Mouse (Mus musculus): ENCODE results near the gene Dusp5.
"Not testable (repeated sequence)": the region's sequence is repeated elsewhere in the genome, so short reads cannot be mapped to it uniquely, and the experiment has no call there.

Gene Dusp5

DNA sequence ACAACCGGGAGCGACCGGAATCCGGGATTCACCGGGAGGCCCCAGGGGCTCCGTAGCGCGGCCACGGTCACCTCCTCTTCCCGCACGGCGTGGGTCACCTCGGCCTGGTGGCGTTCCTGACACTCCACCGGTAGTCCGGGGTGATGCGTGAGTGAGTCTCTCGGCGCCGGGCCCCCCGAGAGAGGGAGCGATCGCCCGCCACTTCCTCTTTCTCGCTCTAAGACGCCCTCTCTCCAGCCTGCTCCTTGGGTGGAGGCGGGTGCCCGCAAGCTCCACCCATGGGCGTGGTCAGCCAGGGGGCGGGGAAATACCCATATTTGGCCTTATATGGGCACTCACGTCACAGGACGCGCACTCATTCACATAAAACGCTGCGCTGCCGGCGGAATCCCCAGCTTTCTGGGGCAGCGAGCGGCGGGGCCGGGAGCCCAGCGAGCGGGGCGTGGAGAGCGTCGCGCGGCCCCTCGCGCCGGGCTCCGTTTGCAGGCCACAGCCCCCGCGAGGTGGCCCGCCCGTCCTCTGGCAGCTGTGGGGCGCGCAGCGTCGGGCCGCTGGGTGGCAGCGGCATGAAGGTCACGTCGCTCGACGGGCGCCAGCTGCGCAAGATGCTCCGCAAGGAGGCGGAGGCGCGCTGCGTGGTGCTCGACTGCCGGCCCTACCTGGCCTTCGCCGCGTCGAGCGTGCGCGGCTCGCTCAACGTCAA, at the start of gene Dusp5:
Dusp5 (plus strand) TSS at position 358 of the 703 bp plus-strand sequence.
- peak; percentile 99 for DNase-seq (ENCODE audit: low spot score)

DNA sequence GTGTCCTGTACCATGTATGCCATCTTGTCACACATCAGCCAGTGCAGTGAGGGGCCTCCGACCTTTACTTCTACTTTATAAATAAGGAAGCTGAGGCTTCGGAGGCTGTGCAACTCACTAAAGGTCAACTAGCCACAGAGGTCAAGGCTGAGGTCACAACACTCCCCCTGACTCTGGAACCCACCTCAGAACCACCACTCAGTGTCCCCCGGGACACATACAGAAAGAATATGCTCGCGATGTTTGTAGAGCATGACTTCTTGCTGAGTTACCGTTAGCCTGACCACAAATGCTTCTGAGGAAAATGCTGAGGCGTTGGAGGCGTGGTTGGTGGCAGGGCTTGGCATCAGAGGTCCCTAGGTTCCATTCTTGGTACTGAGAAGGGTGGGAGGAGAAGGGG, 49.3 kb upstream of the Dusp5 start:
- no peak for DNase-seq (ENCODE audit: low spot score)

DNA sequence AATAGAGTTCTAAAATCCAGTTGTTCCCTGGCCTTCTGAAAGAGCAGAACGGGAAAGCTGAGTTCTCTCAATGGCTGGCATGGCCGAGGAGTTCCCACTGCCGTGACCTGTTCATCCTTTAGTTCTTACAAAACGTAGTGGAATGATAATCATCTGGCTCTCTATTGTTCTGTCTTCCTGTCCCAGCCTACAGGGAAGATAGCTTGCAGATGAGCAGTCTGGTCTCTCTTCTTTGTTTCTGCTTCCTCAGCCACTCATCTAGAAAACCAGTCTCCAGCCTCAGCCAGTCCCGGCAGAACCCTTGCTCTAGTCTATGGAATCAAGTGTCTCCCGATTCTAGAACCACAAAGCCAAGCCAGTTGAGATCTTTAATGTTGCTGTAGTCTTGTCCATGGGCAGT, 46.8 kb upstream of the Dusp5 start:
- DNase-seq (ENCODE audit: low spot score) = no peak

DNA sequence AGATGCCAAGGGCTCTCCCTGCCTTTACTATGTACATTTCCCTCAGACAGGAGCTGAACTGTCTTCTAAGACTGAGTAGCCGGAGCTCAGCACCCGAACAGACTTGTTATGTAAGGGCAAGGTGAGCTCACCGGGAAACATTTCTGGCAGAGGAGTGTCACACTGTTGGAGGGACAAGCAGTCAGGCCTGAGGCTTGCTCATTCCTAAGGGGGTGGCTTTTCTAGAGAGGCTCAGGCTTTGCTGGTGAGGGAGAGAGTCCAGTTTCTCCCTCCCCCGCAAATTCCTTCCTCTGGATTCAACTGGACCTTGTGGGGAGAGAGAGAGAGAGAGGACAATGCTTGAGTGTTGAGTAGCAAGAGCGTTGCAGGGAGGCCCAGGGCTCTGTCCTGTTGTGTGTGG, 46.4 kb upstream of the Dusp5 start:
- no peak for DNase-seq (ENCODE audit: low spot score)

GRCm38 (mm10) chr19:53483984-53484383, 44.9 kb upstream of the Dusp5 start:
- DNase-seq (ENCODE audit: low spot score) = no peak

GRCm38 (mm10) chr19:53484918-53485317, 44.0 kb upstream of the Dusp5 start:
- DNase-seq (ENCODE audit: low spot score) = no peak

GRCm38 (mm10) chr19:53489187-53489586, 39.7 kb upstream of the Dusp5 start:
- no peak for DNase-seq (ENCODE audit: low spot score)

DNA sequence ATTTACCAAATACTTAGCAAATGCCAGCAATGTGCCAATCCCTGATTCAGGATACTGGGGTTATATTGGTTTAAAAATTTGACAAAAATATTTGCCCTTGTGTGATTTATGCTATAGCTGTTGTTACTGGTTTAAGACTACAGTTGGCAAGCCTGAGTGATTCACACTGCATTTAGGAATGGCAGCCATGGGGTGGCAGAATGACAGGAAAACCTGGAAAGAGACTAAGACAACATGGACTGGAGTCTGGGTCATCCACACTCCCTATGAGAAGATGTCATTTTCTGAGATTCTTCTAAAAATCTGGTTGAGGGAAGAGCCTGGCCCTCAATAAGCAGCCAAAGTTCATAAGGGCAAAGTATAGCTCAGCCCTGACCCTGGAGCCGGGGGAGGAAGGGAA, 39.0 kb upstream of the Dusp5 start:
- DNase-seq (ENCODE audit: low spot score) = no peak

DNA sequence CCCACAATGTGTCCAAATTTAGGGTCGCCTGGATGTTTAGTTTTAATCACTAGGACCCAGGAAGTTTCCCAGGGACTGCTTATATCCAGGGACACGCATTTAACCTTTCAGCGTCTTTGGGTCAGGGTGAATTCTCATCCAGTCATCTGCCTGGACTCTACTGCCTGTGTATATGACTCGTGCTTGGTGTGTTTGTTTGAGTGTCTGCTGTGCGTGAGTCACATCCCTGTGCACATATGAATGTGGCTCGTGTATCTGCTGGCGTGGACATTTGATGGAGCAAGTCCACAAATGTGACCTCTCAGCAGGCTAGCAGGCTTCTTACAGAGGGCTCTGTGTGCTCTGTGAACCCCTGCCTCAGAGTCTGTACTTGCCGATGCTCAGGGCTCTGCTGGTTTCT, 38.0 kb upstream of the Dusp5 start:
- DNase-seq (ENCODE audit: low spot score) = no peak

GRCm38 (mm10) chr19:53492528-53492927, 36.4 kb upstream of the Dusp5 start:
- no peak for DNase-seq (ENCODE audit: low spot score)

DNA sequence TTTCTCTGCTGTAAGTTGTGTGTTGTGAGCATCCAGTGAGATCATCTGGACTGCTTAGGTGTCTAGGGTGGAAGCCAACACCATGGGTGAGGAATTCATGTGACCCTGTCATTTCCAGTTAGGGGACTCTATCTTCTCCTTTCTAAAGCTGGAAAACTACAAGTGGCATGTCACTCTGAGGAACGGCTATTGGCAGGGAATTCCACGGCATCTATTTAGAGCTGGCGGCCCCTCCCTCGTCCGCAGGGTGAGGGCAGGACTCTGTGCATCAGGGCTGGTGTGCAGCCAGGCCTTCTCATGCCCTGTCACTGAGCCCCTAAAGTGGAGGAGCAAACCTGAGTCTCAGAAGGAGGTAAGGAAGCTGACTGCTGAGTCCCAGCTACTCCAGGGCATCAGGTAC, 35.0 kb upstream of the Dusp5 start:
- no peak for DNase-seq (ENCODE audit: low spot score)

GRCm38 (mm10) chr19:53497910-53498309, 31.0 kb upstream of the Dusp5 start:
- DNase-seq (ENCODE audit: low spot score) = no peak

GRCm38 (mm10) chr19:53499049-53499448, 29.9 kb upstream of the Dusp5 start:
- DNase-seq (ENCODE audit: low spot score) = no peak

GRCm38 (mm10) chr19:53499451-53499940, 29.4 kb upstream of the Dusp5 start:
- no peak for DNase-seq (ENCODE audit: low spot score)

GRCm38 (mm10) chr19:53500298-53501006, 28.5 kb upstream of the Dusp5 start:
- no peak for DNase-seq (ENCODE audit: low spot score)

- DNase-seq (ENCODE audit: low spot score) = not testable (repeated sequence)
Observed at GRCm38 (mm10) chr19:53501239-53501638, 27.7 kb upstream of the Dusp5 start.

DNA sequence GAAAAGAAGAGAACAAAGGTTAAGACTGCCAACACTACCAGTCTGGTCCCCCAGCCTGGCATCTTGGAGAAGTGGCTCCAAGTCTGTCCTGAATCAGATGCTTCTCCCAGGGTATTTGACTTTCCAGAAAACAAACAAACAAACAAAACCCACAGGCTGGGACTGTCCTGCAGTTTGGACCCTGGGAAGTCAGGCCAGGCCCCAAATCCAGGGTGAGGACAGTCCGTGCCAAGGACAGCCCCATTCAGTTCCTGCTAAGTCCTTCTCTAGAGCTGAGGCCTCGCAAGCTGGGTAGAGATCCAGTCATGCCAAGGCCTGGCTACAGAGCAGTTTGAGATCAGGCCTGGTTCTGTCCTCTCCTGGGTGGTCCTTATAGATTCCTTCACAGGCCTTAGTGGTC, 27.1 kb upstream of the Dusp5 start:
- no peak for DNase-seq (ENCODE audit: low spot score)

DNA sequence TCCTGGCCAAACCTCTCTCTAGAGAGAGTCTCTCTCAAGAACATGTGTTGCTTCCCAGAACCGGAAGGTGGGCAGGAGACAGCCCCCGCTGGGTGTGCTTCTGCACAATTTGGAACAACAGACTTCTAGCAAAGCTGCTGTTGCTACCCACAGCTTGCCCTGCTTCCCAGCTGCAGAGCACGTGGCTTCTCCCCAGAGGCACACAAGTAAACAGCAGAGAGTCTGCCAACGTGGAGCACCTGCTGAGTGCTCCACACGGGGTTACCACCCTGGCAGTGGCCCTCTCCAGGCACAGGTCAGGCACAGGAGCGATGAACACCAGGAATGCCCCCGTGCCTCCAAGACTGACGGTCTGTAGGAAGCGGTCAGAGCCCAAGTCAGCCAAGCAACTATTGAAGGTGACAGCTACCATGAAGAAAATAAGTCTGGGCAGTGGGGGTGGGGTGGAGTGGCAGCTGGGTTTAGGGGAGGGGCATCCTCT, 26.0 kb upstream of the Dusp5 start:
- no peak for DNase-seq (ENCODE audit: low spot score)

DNA sequence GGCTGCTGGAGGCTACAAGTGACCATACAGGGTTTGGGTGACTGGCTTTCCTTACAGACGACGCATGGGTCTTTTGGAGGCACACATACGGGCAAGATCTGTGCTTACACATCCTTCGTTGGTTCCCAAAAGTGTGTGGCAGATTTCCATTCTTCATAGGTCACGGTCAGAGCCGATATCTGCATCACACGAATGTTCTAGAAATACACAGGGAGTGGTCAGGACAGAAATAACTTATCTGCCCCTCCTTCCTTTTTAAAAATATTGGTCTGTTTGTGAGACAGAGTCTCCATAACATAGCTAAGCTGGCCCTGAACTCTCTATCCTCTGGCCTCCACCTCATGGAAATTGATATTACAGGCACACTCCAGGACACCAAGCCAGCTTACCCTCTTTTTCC, 24.7 kb upstream of the Dusp5 start:
- DNase-seq (ENCODE audit: low spot score) = no peak

DNA sequence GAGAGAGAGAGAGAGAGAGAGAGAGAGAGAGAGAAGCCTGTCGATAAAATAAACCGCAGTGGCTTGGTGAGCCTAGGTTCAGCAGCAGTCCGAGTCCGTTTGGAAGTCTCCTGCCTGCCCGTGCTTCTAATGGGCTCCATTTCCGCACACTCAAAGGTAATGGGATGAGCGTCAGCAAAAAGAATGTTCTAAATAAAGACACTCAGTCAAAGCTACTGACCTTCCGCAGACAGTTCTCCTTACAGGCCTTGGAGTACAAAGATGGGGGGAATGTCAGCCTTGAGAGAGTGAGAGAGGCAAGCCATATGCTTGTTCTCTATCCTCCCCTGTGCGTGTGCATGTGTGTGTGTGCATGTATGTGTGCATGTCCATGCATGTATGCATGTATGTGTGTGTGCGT, 23.2 kb upstream of the Dusp5 start:
- no peak for DNase-seq (ENCODE audit: low spot score)

DNA sequence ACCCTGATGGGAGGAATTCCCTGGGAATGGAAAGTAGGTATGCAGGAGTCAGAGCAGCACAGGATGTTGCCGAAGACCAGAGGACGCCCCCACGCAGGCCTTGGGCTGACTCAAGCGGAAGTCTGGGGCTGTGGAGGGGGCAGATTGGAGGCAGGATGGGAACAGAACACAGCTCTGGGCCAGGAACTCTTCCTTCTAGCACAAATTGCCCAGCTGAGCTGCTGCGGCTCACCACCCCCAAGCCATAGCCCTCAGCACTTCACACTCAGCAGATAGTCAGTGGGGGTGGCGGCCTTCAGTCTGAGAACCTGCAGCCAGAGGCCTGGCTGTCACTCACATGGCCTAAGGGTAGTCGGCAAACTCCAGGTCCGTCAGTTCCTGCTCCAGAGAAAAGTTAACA, 21.4 kb upstream of the Dusp5 start:
- no peak for DNase-seq (ENCODE audit: low spot score)

DNA sequence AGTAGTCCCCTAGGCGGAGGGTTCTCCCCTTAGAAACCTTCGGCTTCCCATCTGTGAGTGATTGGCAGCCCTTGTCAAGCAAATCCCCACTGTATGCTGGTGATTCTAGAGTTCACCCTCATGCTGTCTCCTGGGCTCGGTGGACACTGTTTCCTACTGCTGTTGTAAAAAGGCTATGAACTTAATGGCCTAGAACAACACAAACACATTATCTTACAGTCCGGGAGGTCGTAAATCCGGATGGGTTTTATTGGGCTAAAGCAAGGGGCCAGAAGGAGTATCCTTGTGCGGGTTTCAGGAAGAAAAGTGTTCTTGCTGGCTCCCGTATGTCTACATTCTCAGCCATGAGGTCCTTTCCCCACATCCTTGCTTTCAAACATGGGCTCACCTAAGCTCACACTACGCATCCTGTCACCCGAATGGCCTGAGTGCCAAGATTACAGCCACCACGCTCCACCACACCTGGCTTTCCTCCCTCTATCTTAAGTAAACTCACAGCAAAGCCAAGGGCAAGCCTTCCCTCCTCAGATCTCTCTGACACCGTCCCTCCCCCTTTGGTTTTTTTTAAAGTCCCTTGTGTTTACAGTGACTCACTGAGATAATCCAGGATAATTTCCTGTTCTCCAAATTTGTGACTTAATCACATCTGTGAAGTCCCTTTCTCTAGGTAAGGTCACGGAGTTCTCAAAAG, 17.5 kb upstream of the Dusp5 start:
- no peak for DNase-seq (ENCODE audit: low spot score)
